Mouse (Mus musculus) megakaryocyte, embryonic 14.5 days (primary cell): ENCODE results near the gene Mfsd2a. TPM values are rescaled to one million over a fixed set of nuclear protein-coding genes. Genes with fewer than 3 reads are reported as not detected.

Source experiments
- H3K27me3 ChIP-seq: replicated peaks from 2 replicates; pipeline ENCODE3; 2012; ENCODE audit warnings: inconsistent platforms
- H3K36me3 ChIP-seq: replicated peaks from 2 replicates; pipeline ENCODE3; 2012; ENCODE audit warnings: low read length, inconsistent platforms, mixed read lengths
- H3K4me1 ChIP-seq: 2 replicates; pipeline ENCODE4 v1.6.1; 2012; ENCODE audit warnings: inconsistent platforms
- H3K4me3 ChIP-seq: replicated peaks from 2 replicates; pipeline ENCODE3; 2012; ENCODE audit warnings: moderate library complexity, mild to moderate bottlenecking, inconsistent platforms
- H3K9me3 ChIP-seq: 2 replicates; pipeline ENCODE4 v1.6.1; 2012; ENCODE audit warnings: inconsistent platforms
- FLI1 ChIP-seq: IDR thresholded peaks from 2 replicates; pipeline ENCODE4 v1.6.1; 2012; ENCODE audit warnings: low read length, inconsistent platforms, mixed read lengths
- GATA1 ChIP-seq: IDR thresholded peaks from 3 replicates; pipeline ENCODE4 v1.6.1; 2012; ENCODE audit warnings: mixed read lengths, low read length, inconsistent platforms, borderline replicate concordance
- polyA plus RNA-seq: library from polyadenylated mRNA; stranded (reverse); fragments of >175 nt; gene quantifications from 2 replicates; pipeline ENCODE4 v1.2.3, GENCODE M21; 2012; ENCODE audit warnings: low replicate concordance; ENCODE audit not compliant: insufficient read depth

Mfsd2a gene
- polyA plus RNA-seq, 1 experiment: 0.12 TPM

DNA sequence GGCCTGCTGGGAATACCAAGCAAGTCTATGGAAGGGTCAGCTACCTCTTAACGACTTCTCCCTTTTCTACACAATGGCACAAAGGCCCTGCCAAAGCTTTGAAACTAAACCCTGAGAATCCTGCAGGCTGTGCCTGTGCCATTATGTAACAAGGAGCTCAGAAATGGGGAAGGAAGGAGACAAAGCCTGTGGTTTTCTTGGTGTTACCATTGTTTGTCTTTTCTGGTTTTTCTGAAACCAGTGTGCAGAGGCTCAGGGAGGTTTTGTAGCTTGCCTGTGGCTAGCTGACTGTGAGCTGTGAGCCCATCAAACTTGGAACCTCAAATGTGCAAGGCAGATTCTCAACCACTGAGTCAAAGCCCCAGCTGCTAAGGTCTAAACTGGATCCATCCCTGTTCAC is 38.1 kb downstream of the Mfsd2a start:
- Histone ChIP-seq H3K9me3 (peaks cover 10% of the 10 kb centered on the region), H3K4me1 (peaks cover 33% of the 10 kb centered on the region), H3K4me3 (no peak overlapping the region), H3K27me3 (peaks cover 3% of the 10 kb centered on the region), H3K36me3 (no peaks in the 10 kb centered on the region)
- TF ChIP-seq GATA1: no peak
- no peak for TF ChIP-seq FLI1

DNA sequence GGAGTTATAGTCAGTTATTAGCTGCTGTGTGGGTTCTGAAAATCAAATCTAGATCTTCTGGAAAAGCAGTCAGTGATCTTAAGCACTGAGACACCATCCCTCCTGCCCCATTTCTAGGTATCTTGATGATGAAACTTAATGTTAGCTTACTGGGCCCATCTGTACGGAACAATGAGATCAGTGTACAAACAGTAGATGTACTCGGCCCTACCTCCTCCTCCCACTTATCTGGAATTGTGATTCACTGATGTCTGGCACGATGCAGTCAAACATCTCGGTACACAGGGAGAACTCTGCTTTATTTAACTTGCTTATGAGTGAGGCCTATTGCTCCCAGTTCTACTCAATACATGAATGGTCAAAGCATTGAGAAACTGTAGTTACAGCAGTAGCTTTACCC is 45.0 kb downstream of the Mfsd2a start:
- Histone ChIP-seq H3K36me3 (no peaks in the 10 kb centered on the region), H3K9me3 (peaks cover 36% of the 10 kb centered on the region), H3K4me3 (no peak overlapping the region), H3K4me1 (no peaks in the 10 kb centered on the region), H3K27me3 (no peaks in the 10 kb centered on the region)
- no peak for TF ChIP-seq GATA1
- TF ChIP-seq FLI1: no peak

DNA sequence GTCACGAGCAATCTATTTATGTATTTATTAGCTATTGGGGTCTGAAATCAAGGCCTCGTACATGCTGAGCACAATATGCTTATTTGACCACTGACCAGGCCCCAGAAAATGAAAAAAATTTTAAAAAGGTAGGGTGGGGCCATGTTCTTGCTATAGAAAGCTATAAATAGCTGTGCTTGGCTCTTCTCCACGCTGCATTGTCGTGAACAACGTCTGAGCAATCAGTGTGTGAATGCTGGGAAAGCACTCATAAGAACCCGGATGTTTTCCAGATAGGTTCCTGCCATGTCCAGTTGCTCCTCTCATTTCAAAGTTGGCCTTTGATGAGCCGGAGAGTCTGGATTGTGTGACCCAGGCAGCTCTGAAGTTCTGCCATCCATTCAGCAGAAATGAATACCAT is 46.8 kb downstream of the Mfsd2a start:
- no peak for TF ChIP-seq FLI1
- TF ChIP-seq GATA1: no peak
- Histone ChIP-seq H3K9me3 (peaks cover 32% of the 10 kb centered on the region), H3K36me3 (no peaks in the 10 kb centered on the region), H3K4me3 (no peak overlapping the region), H3K27me3 (no peaks in the 10 kb centered on the region), H3K4me1 (no peaks in the 10 kb centered on the region)

DNA sequence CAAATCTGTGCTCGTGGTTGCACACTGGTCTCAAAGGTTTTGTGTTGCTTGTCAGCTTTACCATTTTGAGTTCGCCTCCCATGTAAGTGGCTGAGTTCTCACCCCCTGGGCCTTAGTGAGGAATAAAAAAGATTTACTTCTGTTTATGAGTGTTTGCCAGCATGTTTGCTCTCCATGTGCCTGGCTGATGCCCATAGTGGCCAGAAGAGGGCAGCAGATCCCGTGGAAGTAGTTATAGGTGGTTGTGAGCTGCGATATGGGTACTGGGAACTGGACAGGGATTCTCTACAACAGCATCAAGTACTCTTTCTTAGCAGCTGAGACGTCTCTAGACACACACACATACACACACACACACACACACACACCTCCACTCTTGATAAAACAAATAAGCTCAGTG is 48.4 kb downstream of the Mfsd2a start:
- H3K9me3 ChIP-seq: peaks cover 29% of the 10 kb centered on the region
- H3K36me3 ChIP-seq: no peaks in the 10 kb centered on the region
- TF ChIP-seq FLI1: no peak
- no peak for TF ChIP-seq GATA1
- no peak overlapping the region for H3K4me3 ChIP-seq
- no peaks in the 10 kb centered on the region for H3K27me3 ChIP-seq
- no peaks in the 10 kb centered on the region for H3K4me1 ChIP-seq

DNA sequence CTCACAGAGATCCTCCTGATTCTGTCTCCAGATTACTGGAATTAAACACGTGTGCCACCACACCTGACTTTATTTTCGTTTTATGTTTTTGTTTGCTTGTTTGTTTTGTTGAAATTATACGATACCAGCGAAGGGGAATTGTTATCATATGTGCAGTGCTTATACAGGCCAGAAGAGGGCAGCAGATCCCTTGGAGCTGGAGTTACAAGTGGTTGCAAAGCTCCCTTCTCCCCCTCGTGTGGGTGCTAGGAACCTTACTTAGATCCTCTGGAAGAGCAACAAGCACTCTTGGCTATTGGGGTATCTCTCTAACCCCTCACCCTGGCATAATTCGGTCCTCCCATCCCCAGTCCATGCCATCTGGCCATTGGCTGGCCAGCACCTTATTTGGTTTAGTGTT is 50.4 kb downstream of the Mfsd2a start:
- Histone ChIP-seq H3K4me3 (no peak overlapping the region), H3K4me1 (no peaks in the 10 kb centered on the region), H3K36me3 (no peaks in the 10 kb centered on the region), H3K27me3 (no peaks in the 10 kb centered on the region), H3K9me3 (peaks cover 26% of the 10 kb centered on the region)
- TF ChIP-seq GATA1 (no peak), FLI1 (no peak)

DNA sequence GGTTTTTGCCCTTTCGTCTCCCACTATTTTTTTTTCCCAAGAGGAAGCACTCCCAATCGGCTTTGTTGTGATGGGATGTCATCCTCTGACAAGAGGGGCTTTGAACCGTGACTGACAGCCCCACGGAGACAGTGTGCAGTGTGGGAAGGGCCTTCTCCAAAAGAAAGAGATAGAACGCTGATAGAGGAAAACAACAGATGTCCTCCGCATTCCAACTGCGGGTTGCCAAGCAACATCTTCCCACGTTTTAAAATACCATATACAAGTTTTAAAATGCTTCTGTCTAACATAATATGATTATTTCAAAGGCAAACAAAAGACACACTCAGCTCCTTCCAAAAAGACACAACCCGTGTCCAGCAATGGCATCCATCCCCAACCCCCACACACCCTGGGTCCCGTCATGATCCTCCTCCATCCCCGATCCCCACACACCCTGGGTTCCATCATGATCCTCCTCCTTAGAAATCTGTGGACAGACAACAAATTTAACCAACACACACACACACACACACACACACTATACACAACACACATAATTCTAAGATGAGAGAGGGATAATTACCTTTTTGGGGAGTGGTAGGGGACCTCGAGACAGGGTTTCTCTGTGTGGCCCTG is 51.3 kb downstream of the Mfsd2a start:
- H3K9me3 ChIP-seq: peaks cover 31% of the 10 kb centered on the region
- no peaks in the 10 kb centered on the region for H3K36me3 ChIP-seq
- TF ChIP-seq FLI1: no peak
- TF ChIP-seq GATA1: no peak
- no peaks in the 10 kb centered on the region for H3K27me3 ChIP-seq
- no peaks in the 10 kb centered on the region for H3K4me1 ChIP-seq
- no peak overlapping the region for H3K4me3 ChIP-seq

DNA sequence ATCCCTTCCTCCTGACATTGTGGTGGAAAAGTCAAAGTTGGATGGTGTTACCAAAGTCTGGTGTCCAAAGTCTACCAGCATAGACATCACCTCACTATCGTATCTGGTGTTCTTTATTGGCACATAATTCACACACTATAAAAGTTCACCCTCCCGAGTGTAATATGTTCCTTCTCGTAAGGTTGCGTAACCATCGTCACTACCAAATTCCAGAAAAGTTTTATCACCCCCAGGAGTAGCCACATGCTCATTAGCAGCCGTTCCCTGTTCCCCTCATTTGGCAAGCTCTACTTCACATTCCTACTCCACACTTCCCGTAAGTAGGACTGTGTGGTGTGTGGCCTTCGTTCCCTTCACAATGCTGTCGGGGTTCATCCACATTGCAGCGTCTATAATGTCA is 55.6 kb downstream of the Mfsd2a start:
- TF ChIP-seq GATA1 (no peak), FLI1 (no peak)
- peaks cover 28% of the 10 kb centered on the region for H3K4me1 ChIP-seq
- no peaks in the 10 kb centered on the region for H3K27me3 ChIP-seq
- no peak overlapping the region for H3K4me3 ChIP-seq
- peaks cover 17% of the 10 kb centered on the region for H3K9me3 ChIP-seq
- H3K36me3 ChIP-seq: no peaks in the 10 kb centered on the region

DNA sequence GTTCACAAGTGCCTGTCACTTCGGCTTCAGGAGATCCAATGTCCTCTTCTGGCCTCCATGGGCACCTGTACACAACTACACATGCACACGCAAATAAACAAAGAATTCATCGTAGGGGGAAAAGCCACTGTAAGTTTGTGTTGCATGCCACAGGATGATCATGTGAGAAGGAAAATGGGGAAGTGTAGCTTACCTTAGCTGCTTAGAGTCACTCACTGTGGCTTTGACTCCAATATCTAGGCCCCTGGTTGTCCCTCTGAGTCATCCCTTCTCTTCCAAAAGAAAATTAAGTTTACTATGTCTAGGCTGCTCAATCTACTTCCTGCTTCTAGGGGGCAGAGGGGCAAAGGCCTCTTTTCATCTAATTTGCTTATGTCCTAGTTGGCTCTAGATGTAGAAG is 57.3 kb downstream of the Mfsd2a start:
- Histone ChIP-seq H3K4me1 (peaks cover 40% of the 10 kb centered on the region), H3K36me3 (no peaks in the 10 kb centered on the region), H3K27me3 (no peaks in the 10 kb centered on the region), H3K4me3 (no peak overlapping the region), H3K9me3 (peaks cover 17% of the 10 kb centered on the region)
- TF ChIP-seq FLI1: no peak
- no peak for TF ChIP-seq GATA1

DNA sequence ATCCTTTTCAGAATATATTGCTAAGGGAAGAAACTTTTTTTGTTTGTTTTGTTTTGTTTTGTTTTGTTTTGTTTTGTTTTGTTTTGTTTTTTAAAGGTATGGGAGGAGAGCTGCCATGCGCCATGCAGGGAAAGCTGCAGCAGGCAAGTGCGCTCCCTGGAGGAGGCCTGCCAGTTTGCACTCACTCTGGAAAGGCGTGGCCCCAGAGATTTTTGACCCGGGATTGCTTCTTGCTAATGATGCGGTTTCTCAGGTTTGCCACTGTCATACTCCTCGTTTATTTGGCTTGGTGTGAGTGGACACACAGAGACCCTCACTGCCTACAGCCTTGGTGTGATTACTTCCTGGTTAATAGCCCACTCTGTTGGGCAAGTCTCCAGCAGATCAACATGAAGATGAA is 58.8 kb downstream of the Mfsd2a start:
- TF ChIP-seq GATA1: no peak
- TF ChIP-seq FLI1: no peak
- no peaks in the 10 kb centered on the region for H3K27me3 ChIP-seq
- no peaks in the 10 kb centered on the region for H3K36me3 ChIP-seq
- H3K4me3 ChIP-seq: no peak overlapping the region
- H3K4me1 ChIP-seq: peaks cover 52% of the 10 kb centered on the region
- peaks cover 13% of the 10 kb centered on the region for H3K9me3 ChIP-seq

DNA sequence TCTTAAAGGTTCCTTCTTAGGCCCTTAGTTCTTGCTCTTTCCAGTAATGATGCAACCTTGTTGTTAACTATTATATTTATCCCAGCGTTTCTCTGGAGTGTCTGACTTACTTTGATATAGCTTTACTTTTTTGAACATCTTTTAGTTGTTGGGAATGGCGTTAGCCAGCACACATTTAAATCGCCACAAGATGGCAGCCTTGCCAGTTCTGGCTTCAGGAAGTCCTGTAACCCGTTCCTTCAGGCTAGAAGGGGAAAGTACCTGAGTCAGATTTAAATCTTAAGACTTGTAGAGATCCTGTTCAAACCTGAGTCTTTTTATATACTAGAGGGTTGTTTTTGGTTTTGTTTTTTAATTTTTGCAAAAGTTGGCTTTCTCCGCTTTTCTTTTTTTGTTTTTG is 62.7 kb downstream of the Mfsd2a start:
- 0 out of 2 replicates have a peak, but pooled peaks cover 9% of the 10 kb centered on the region for H3K9me3 ChIP-seq
- peaks cover 75% of the 10 kb centered on the region for H3K4me1 ChIP-seq
- no peak overlapping the region for H3K4me3 ChIP-seq
- H3K36me3 ChIP-seq: peaks cover 7% of the 10 kb centered on the region
- no peaks in the 10 kb centered on the region for H3K27me3 ChIP-seq
- TF ChIP-seq FLI1 (no peak), GATA1 (no peak)

DNA sequence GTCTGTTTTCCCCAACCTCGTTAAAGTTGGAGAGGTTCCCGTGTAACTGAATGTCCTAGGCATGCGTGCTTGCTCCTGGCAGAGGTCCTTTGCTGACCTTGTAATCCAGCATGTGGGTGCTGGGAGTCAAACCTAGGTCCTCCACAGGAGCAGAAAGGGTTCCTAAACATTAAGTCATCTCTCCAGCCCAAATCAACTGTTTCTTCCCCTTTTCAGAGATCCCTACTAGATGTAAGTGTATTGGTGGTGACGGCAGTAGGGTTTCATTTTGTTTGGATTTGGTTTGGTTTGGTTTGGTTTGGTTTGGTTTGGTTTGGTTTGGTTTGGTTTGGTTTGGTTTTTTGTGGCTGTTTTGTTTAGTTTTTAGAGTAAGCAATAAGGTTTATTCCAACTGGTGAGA is 63.2 kb downstream of the Mfsd2a start:
- Histone ChIP-seq H3K27me3 (no peaks in the 10 kb centered on the region), H3K4me1 (peaks cover 80% of the 10 kb centered on the region), H3K4me3 (no peak overlapping the region), H3K36me3 (peaks cover 7% of the 10 kb centered on the region), H3K9me3 (0 out of 2 replicates have a peak, but pooled peaks cover 9% of the 10 kb centered on the region)
- TF ChIP-seq GATA1: no peak

Other genes with a start within 250 kb of the Mfsd2a start
- 4.9 TPM in 1 of 2 replicates, not detected in the other for gene Ppt1, start 124.9 kb downstream of the Mfsd2a start, polyA plus RNA-seq
- gene Cap1, start 75.1 kb downstream of the Mfsd2a start, polyA plus RNA-seq: 88.2 and 145 TPM in 2 replicates
- gene Mycl, start 34.5 kb upstream of the Mfsd2a start, polyA plus RNA-seq: not detected in 2 replicates
- gene Trit1, start 55.4 kb upstream of the Mfsd2a start, polyA plus RNA-seq: 0.85 and 3.7 TPM in 2 replicates
- not detected in 2 replicates for gene Bmp8b, start 144.0 kb upstream of the Mfsd2a start, polyA plus RNA-seq
- 3.0 TPM in 1 of 2 replicates, not detected in the other for gene Oxct2b, start 155.1 kb upstream of the Mfsd2a start, polyA plus RNA-seq
- 4.7 TPM in 1 of 2 replicates, not detected in the other for gene Ppie, start 178.8 kb upstream of the Mfsd2a start, polyA plus RNA-seq
- not detected in 2 replicates for gene Hpcal4, start 222.0 kb upstream of the Mfsd2a start, polyA plus RNA-seq
- gene Nt5c1a, start 240.3 kb upstream of the Mfsd2a start, polyA plus RNA-seq: not detected in 2 replicates